Mouse (Mus musculus) forebrain, embryonic 12.5 days (tissue): ENCODE data around the gene A430078G23Rik. TPM values are rescaled to one million over a fixed set of nuclear protein-coding genes. Genes with fewer than 3 reads are reported as not detected.

Experiments
- ATAC-seq: fragments of 200-750 bp; cut with Nextera tagmentation; 2 replicates; pipeline ENCODE4 v1.8.0; 2017; ENCODE audit warnings: moderate TSS enrichment; ENCODE audit not compliant: low FRiP score
- H3K27ac ChIP-seq: fragments of 300-500 bp; sonication (generic); 2 replicates; pipeline ENCODE4 v1.5.1; 2016; ENCODE audit warnings: mild to moderate bottlenecking
- H3K27me3 ChIP-seq: fragments of 300-500 bp; sonication (generic); 2 replicates; pipeline ENCODE4 v1.6.1; 2016; ENCODE audit warnings: mild to moderate bottlenecking
- H3K36me3 ChIP-seq: fragments of 300-500 bp; sonication (generic); replicated peaks from 2 replicates; pipeline ENCODE4 v1.6.1; 2016; ENCODE audit warnings: mild to moderate bottlenecking
- H3K4me1 ChIP-seq: fragments of 300-500 bp; sonication (generic); 2 replicates; pipeline ENCODE4 v1.6.1; 2016
- H3K4me2 ChIP-seq: fragments of 300-500 bp; sonication (generic); 2 replicates; pipeline ENCODE4 v1.6.1; 2016; ENCODE audit warnings: mild to moderate bottlenecking, moderate library complexity
- H3K4me3 ChIP-seq: fragments of 300-500 bp; sonication (generic); replicated peaks from 2 replicates; pipeline ENCODE4 v1.5.1; 2016; ENCODE audit warnings: mild to moderate bottlenecking
- H3K9ac ChIP-seq: fragments of 300-500 bp; sonication (generic); 2 replicates; pipeline ENCODE4 v1.6.1; 2016; ENCODE audit warnings: mild to moderate bottlenecking
- H3K9me3 ChIP-seq: fragments of 300-500 bp; sonication (generic); 2 replicates; pipeline ENCODE4 v1.6.1; 2016
- WGBS: fragments of 180-500 bp; shearing (Covaris S2); methylation state at CpG from one replicate; pipeline ENCODE4 v1.1.7; 2016; 5-methylcytosine and 5-hydroxymethylcytosine counted together
- polyA plus RNA-seq: library from polyadenylated mRNA; unstranded; fragments of >200 nt; fragmentation: Nextera tagmentation; extraction: Ambion mirVana; gene quantifications from 2 replicates; pipeline ENCODE4 v1.2.1, GENCODE M21; 2016

Gene A430078G23Rik
- polyA plus RNA-seq, 1 experiment from 2014 or later: 0.06 TPM

GRCm38 (mm10) chr8:3353811-3354442, 712 bp downstream of the A430078G23Rik start:
- H3K4me2 ChIP-seq: no peak overlapping the region
- 74% methylated on average over 6 of the region's 6 CpGs for WGBS
- no peak overlapping the region for H3K9ac ChIP-seq
- H3K27ac ChIP-seq: no peak overlapping the region
- H3K9me3 ChIP-seq: no peaks in the 10 kb centered on the region
- no peak for ATAC-seq
- no peaks in the 10 kb centered on the region for H3K4me1 ChIP-seq
- no peak overlapping the region for H3K4me3 ChIP-seq
- H3K27me3 ChIP-seq: no peaks in the 10 kb centered on the region
- H3K36me3 ChIP-seq: no peaks in the 10 kb centered on the region

GRCm38 (mm10) chr8:3354443-3354812, 1.2 kb downstream of the A430078G23Rik start:
- H3K9ac ChIP-seq: no peak overlapping the region
- no peak overlapping the region for H3K27ac ChIP-seq
- no peaks in the 10 kb centered on the region for H3K27me3 ChIP-seq
- H3K36me3 ChIP-seq: no peaks in the 10 kb centered on the region
- ATAC-seq: no peak
- no peaks in the 10 kb centered on the region for H3K4me1 ChIP-seq
- H3K4me2 ChIP-seq: no peak overlapping the region
- H3K4me3 ChIP-seq: no peak overlapping the region
- WGBS: 80% methylated on average over 5 of the region's 5 CpGs
- no peaks in the 10 kb centered on the region for H3K9me3 ChIP-seq

- Histone ChIP-seq H3K4me1 (no peaks in the 10 kb centered on the region), H3K27ac (no peak overlapping the region), H3K36me3 (no peaks in the 10 kb centered on the region), H3K9ac (no peak overlapping the region), H3K4me2 (no peak overlapping the region), H3K9me3 (no peaks in the 10 kb centered on the region), H3K4me3 (no peak overlapping the region), H3K27me3 (no peaks in the 10 kb centered on the region)
- 83% methylated on average over 6 of the region's 6 CpGs for WGBS
- no peak for ATAC-seq
These were observed 2.4 kb downstream of the A430078G23Rik start for GRCm38 (mm10) chr8:3355586-3355985.

GRCm38 (mm10) chr8:3358060-3358459, 4.8 kb downstream of the A430078G23Rik start:
- Histone ChIP-seq H3K4me3 (no peak overlapping the region), H3K27ac (no peak overlapping the region), H3K4me1 (no peaks in the 10 kb centered on the region), H3K9ac (no peak overlapping the region), H3K9me3 (no peaks in the 10 kb centered on the region), H3K27me3 (no peaks in the 10 kb centered on the region), H3K36me3 (no peaks in the 10 kb centered on the region), H3K4me2 (no peak overlapping the region)
- peak; percentile 65; the same call in 1 of the 2 replicates for ATAC-seq
- WGBS: 3% methylated on average over 4 of the region's 4 CpGs

GRCm38 (mm10) chr8:3367086-3367485, 13.9 kb downstream of the A430078G23Rik start:
- no peak overlapping the region for H3K4me2 ChIP-seq
- H3K27me3 ChIP-seq: no peaks in the 10 kb centered on the region
- no peak overlapping the region for H3K9ac ChIP-seq
- no peaks in the 10 kb centered on the region for H3K4me1 ChIP-seq
- H3K27ac ChIP-seq: no peak overlapping the region
- H3K36me3 ChIP-seq: no peaks in the 10 kb centered on the region
- 87% methylated on average over 5 of the region's 5 CpGs for WGBS
- H3K4me3 ChIP-seq: no peak overlapping the region
- no peaks in the 10 kb centered on the region for H3K9me3 ChIP-seq
- no peak for ATAC-seq

- Histone ChIP-seq H3K27ac (no peak overlapping the region), H3K4me2 (no peak overlapping the region), H3K9me3 (no peaks in the 10 kb centered on the region), H3K4me3 (no peak overlapping the region), H3K4me1 (no peaks in the 10 kb centered on the region), H3K9ac (no peak overlapping the region), H3K27me3 (no peaks in the 10 kb centered on the region), H3K36me3 (no peaks in the 10 kb centered on the region)
- WGBS: 89% methylated on average over 1 of the region's 1 CpGs
- no peak for ATAC-seq
These were observed 14.9 kb downstream of the A430078G23Rik start for GRCm38 (mm10) chr8:3368091-3368490.

- H3K27ac ChIP-seq: no peak overlapping the region
- ATAC-seq: no peak
- no peaks in the 10 kb centered on the region for H3K4me1 ChIP-seq
- no peak overlapping the region for H3K4me2 ChIP-seq
- no peaks in the 10 kb centered on the region for H3K9me3 ChIP-seq
- no peak overlapping the region for H3K4me3 ChIP-seq
- H3K27me3 ChIP-seq: no peaks in the 10 kb centered on the region
- H3K9ac ChIP-seq: no peak overlapping the region
- H3K36me3 ChIP-seq: no peaks in the 10 kb centered on the region
These were observed 22.5 kb downstream of the A430078G23Rik start for GRCm38 (mm10) chr8:3375748-3376147.

GRCm38 (mm10) chr8:3376641-3377274, 23.5 kb downstream of the A430078G23Rik start:
- Histone ChIP-seq H3K27ac (no peak overlapping the region), H3K4me2 (no peak overlapping the region), H3K27me3 (no peaks in the 10 kb centered on the region), H3K4me3 (no peak overlapping the region), H3K36me3 (no peaks in the 10 kb centered on the region), H3K9me3 (no peaks in the 10 kb centered on the region), H3K9ac (no peak overlapping the region), H3K4me1 (no peaks in the 10 kb centered on the region)
- no peak for ATAC-seq
- whole genome bisulfite sequencing: 80% methylated on average over 11 of the region's 11 CpGs

GRCm38 (mm10) chr8:3387286-3387685, 34.1 kb downstream of the A430078G23Rik start:
- peak; percentile 11; the same call in 1 of the 2 replicates for ATAC-seq
- Histone ChIP-seq H3K9ac (no peak overlapping the region), H3K4me1 (peaks cover 1% of the 10 kb centered on the region), H3K4me2 (no peak overlapping the region), H3K27me3 (no peaks in the 10 kb centered on the region), H3K4me3 (no peak overlapping the region), H3K27ac (no peak overlapping the region), H3K9me3 (no peaks in the 10 kb centered on the region), H3K36me3 (no peaks in the 10 kb centered on the region)
- 37% methylated on average over 6 of the region's 6 CpGs for WGBS

- Histone ChIP-seq H3K27me3 (no peaks in the 10 kb centered on the region), H3K9me3 (no peaks in the 10 kb centered on the region), H3K4me2 (no peak overlapping the region), H3K4me1 (peaks cover 10% of the 10 kb centered on the region), H3K9ac (no peak overlapping the region), H3K4me3 (no peak overlapping the region), H3K27ac (no peak overlapping the region), H3K36me3 (no peaks in the 10 kb centered on the region)
- 83% methylated on average over 9 of the region's 9 CpGs for whole genome bisulfite sequencing
- ATAC-seq: no peak
These were observed 35.5 kb downstream of the A430078G23Rik start for GRCm38 (mm10) chr8:3388591-3389338.

GRCm38 (mm10) chr8:3389506-3389905, 36.3 kb downstream of the A430078G23Rik start:
- no peak overlapping the region for H3K4me2 ChIP-seq
- no peaks in the 10 kb centered on the region for H3K27me3 ChIP-seq
- peaks cover 17% of the 10 kb centered on the region for H3K4me1 ChIP-seq
- ATAC-seq: no peak
- H3K36me3 ChIP-seq: no peaks in the 10 kb centered on the region
- no peak overlapping the region for H3K4me3 ChIP-seq
- H3K9ac ChIP-seq: no peak overlapping the region
- no peaks in the 10 kb centered on the region for H3K9me3 ChIP-seq
- 100% methylated on average over 1 of the region's 1 CpGs for WGBS
- H3K27ac ChIP-seq: no peak overlapping the region

- peak overlapping the region; percentile 79 for H3K4me2 ChIP-seq
- peak overlapping the region; percentile 79 for H3K9ac ChIP-seq
- H3K27me3 ChIP-seq: no peaks in the 10 kb centered on the region
- no peaks in the 10 kb centered on the region for H3K36me3 ChIP-seq
- WGBS: 63% methylated on average over 4 of the region's 4 CpGs
- H3K9me3 ChIP-seq: no peaks in the 10 kb centered on the region
- peaks cover 31% of the 10 kb centered on the region for H3K4me1 ChIP-seq
- H3K4me3 ChIP-seq: peak overlapping the region; percentile 76
- H3K27ac ChIP-seq: no peak overlapping the region
- no peak; the same call in 1 of the 2 replicates for ATAC-seq
These were observed 39.1 kb downstream of the A430078G23Rik start for GRCm38 (mm10) chr8:3392293-3392692.
